Mouse (Mus musculus) telencephalon, adult 2 months (tissue): ENCODE measurements around the gene Btbd2.
"Not testable (repeated sequence)": the region's sequence is repeated elsewhere in the genome, so short reads cannot be mapped to it uniquely, and the experiment has no call there.

ENCODE experiments used
- DNase-seq: peaks from one replicate; pipeline ENCODE4 v3.0.0-alpha.2; 2011; ENCODE audit warnings: low read depth, low spot score

The Btbd2 gene

GRCm38 (mm10) chr10:80669737-80670485 lies 13.0 kb upstream of the Btbd2 start:
- no peak for DNase-seq

GRCm38 (mm10) chr10:80669018-80669417 lies 12.1 kb upstream of the Btbd2 start:
- no peak for DNase-seq

- DNase-seq = no peak
These were observed 11.7 kb upstream of the Btbd2 start for GRCm38 (mm10) chr10:80668614-80669013.

- no peak for DNase-seq
These were observed 10.1 kb upstream of the Btbd2 start for GRCm38 (mm10) chr10:80666837-80667412.

- DNase-seq = no peak
These were observed 9.3 kb upstream of the Btbd2 start for GRCm38 (mm10) chr10:80665981-80666733.

GRCm38 (mm10) chr10:80665459-80665858 lies 8.6 kb upstream of the Btbd2 start:
- no peak for DNase-seq

- no peak for DNase-seq
These were observed 8.1 kb upstream of the Btbd2 start for GRCm38 (mm10) chr10:80665016-80665380.

- no peak for DNase-seq
These were observed 7.5 kb upstream of the Btbd2 start for GRCm38 (mm10) chr10:80664197-80665015.

- no peak for DNase-seq
These were observed 6.8 kb upstream of the Btbd2 start for GRCm38 (mm10) chr10:80663485-80664196.

GRCm38 (mm10) chr10:80661149-80661548 lies 4.3 kb upstream of the Btbd2 start:
- no peak for DNase-seq

- DNase-seq = no peak
These were observed 2.3 kb upstream of the Btbd2 start for GRCm38 (mm10) chr10:80659213-80659612.

- no peak for DNase-seq
These were observed 2.0 kb upstream of the Btbd2 start for GRCm38 (mm10) chr10:80658841-80659202.

GRCm38 (mm10) chr10:80658194-80658840 lies 1.4 kb upstream of the Btbd2 start:
- DNase-seq = no peak

- DNase-seq = peak; percentile 99
These were observed 575 bp downstream of the Btbd2 start for GRCm38 (mm10) chr10:80656130-80656862.

- DNase-seq = no peak
These were observed 1.3 kb downstream of the Btbd2 start for GRCm38 (mm10) chr10:80655406-80656129.

GRCm38 (mm10) chr10:80654866-80655265 lies 2.0 kb downstream of the Btbd2 start:
- DNase-seq = no peak

GRCm38 (mm10) chr10:80653156-80653720 lies 3.6 kb downstream of the Btbd2 start:
- no peak for DNase-seq

- DNase-seq = no peak
These were observed 6.5 kb downstream of the Btbd2 start for GRCm38 (mm10) chr10:80650392-80650791.

- not testable (repeated sequence) for DNase-seq
These were observed 7.0 kb downstream of the Btbd2 start for GRCm38 (mm10) chr10:80649910-80650309.
